Mouse (Mus musculus): Measurements from ENCODE around the gene Galnt10.

Galnt10 gene

DNA sequence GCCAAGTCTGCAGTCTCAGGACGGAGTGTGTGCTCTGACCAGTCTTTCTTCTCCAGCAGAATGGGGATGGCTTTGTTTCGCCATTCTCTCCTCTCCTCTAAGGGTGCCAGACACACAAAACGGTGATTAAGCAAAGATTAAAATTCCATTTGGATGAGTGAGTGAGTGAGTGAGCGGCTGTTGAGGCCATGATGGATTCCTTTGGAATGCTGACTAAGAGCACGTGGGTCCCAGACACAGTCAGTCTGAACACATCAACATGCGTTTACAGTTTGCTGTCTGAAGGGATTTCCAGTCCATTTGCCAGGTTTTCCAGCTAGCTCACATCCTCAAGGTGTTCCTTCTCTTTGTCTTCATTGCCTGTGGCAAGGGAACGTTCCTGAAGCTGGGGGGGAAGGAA lies 74.4 kb downstream of the Galnt10 start:
- peak; percentile 61 to 73 for DNase-seq (ENCODE audit: inconsistent age in 2 of 2, low spot score in 1 of 2)

DNA sequence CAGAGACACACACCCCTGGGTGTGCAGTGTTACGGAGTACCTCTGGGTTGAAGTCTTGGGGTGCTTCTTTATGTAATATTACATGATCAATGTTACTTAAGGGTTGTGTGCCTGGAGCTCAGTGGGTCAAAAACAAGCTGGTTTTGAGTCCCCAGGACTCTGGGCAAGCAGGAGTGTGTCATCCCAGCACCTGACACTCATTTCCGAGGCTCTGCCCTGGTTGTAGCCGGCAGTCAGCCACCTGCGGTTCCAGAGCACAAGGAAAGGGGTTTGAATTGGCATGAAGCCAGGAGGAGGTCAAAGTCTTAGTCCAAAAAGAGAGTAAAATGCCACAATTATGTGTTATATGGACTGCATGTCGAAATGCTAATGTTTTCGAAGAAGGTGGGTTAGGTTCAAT lies 74.8 kb downstream of the Galnt10 start:
- DNase-seq (ENCODE audit: inconsistent age in 2 of 2, low spot score in 1 of 2) = no peak

DNA sequence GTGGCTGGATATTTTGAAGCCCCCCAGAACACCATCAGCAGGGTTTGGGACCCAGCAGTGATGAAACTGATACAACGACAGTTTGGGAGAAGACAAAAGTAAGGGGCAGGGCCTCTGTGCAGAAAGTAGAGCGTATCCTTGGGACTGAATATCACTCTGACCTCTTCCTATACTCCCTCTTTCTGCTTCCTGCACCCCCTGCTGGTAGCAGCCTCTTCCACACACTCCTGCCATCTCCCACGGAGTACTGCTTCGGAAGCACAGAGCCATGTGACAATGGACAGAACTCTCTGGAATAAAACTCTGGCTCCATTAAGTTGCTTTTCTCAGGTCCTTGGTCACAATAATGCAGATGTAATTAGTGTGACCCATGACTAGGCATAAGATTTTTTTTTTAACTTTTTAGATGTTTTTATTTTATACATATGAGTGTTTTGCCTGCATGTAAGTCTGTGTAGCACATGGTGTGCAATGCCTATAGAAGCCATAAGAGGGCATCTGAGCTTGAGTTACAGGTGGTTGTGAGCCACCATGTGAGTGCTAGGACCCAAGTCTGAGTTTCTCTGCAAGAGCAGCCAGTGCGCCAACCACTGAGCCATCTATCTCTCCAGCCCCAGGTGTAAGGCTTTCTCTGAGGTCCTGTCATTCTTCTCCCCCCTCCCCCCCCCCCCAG lies 79.7 kb downstream of the Galnt10 start:
- DNase-seq (ENCODE audit: inconsistent age in 2 of 2, low spot score in 1 of 2) = peak; percentile 48 to 78

DNA sequence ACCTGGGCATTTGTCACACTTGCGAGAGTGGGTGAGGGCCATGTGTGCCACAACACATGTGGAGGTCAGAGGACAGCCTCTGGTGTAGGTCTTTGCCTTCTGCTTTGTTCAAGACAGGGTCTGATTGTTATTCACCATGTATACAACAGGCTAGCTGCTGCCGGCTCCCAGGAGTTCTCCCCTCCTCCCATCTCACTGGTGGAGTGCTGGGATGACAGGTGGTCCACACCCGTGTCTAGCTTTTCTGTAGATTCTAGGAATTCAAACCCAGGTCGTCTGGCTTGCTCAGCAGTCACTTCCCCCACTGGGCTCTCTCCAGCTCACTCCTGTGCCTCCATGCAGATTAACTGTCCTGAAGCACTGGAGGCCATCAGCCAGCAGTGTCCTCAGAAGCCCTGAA lies 80.7 kb downstream of the Galnt10 start:
- no peak for DNase-seq (ENCODE audit: inconsistent age in 2 of 2, low spot score in 1 of 2)

DNA sequence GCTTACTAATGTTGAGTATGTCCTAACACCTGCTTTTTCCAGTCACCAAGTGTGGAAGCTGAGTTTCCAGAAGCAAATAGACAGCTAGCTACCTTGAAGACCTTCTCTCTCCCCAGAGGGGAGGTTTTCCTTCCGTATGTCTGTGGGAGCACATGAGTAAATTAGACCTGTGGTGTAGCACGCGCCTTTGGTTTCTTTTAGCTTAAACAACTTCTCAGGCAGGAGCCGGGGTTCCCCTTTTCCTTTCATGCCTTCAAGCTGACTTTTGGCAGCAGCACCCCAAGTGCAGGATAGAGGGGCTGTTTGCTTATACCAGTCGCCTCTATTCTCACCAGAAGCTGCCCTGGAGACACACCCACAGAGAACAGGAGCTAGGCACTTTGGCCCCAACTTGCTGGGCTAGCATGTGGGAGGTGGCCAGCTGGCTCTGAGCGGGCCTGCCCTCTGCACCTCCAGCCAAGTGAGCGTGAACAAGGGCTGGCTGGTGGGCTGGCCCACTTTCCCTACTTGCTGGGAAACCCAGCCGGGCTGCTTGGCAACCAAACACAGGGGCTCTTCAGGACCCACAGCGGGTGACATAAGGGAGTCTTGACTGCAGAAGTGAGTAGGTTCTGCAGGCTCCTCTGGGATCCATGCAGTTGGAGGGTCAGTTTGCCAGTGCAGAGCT lies 82.2 kb downstream of the Galnt10 start:
- DNase-seq (ENCODE audit: inconsistent age in 2 of 2, low spot score in 1 of 2) = no peak

DNA sequence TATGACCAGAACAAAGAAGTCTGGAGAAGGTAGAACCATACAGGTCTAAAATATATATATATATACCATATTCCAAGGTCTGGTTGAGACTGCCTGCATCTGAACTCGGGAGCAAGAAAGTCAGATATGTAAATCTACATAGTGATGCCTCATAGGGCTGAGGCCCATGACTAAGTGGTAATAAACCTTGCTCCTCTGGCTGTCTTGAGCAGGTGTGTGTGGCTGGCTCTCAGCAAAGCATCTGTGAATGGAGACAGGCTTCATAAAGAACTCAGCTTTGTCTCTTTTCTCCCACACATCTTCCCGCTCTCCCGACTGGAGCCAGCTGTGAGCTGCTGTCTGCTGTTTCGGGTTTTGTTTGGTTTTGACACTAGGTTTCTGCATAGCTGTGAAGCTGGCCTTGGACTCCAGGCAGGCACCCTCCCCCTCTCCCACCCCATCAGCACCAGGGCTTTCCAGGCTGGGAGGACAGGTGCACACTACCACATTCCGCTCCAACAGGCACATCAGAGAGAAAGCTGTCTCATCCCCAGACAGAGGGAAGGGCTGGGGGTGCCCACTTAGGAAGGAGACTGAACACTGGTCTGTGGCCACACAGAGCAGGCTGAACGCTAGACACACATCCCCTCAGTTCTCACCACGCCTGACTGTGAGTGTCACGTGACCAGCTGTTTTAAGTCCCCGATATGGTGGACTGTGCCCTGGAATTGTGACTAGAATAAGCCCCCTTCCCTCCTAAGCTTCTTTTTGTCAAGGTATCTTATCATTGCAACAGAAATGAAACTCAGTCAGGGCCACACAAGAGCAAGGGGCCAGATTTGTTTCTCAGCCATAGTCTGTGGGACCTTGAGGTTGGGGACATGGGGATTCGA lies 87.4 kb downstream of the Galnt10 start:
- DNase-seq (ENCODE audit: inconsistent age in 2 of 2, low spot score in 1 of 2) = no peak

DNA sequence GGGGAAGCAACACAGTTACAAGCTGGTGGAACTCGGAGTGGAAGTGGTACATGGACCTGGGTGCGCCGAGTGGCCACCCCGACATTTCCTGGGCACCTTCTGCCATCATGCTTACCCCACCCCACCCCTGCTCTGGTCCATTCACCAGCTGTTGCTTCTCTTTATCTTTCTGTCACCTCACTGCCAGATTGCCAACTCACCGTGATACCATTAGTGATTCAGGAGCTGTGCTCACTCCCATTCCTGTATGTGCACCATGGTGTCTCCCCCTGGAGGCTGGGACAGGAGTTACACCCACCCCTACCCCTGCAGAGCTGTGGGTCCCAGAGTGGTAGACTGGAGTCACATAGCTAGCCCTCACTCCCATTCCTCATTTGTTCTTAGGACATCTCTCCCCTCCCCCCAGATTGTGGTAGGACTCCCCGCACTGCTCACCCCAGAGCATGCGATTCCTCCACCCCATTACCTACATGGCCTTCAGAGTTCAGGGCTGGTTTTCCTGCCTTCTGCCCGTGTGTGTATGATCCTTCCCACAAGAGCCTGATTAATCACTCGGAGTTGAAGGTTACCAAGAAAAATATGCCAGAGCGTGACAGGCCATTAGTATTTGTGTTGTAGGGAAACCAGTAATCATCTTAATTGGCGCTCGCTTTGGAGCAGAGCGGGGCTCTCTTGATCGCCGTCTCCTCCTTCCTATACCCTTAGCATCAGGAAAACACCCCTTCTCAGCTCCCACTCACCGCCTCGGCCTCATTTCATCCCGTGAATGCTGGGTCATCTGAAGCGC lies 102.2 kb downstream of the Galnt10 start:
- peak; percentile 46 to 82 for DNase-seq (ENCODE audit: inconsistent age in 2 of 2, low spot score in 1 of 2)

DNA sequence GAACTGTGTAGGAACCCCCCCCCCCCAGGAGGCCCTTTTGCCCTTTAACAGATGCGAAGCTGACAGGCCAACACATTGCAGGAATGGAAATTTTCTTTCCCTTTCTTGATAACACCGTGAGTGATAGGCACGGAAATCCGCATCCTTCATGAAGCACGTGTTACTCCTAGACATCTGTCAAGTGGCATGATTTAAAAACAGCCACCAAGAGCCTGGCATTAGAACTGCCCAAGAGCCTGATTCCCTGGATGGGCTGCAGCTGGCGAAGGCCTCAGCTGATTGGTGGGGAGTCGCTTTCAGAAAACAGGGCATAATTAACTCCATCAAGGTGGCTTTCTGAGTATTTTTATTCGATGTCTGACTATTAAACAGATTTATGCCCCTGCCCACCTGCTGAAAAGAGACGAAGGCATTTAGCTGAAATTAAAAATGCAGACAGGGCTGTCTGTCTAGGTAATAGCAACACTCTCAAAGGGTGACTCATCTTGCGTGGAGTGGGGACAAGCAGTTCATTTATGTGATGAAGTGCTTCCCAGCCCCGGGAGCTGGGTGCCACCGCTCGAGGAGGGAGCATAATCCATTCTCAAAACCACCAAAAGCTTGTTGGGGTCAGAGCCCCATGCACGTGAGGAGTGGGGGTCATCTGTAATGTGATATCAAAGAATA lies 108.4 kb downstream of the Galnt10 start:
- no peak for DNase-seq (ENCODE audit: inconsistent age in 2 of 2, low spot score in 1 of 2)

DNA sequence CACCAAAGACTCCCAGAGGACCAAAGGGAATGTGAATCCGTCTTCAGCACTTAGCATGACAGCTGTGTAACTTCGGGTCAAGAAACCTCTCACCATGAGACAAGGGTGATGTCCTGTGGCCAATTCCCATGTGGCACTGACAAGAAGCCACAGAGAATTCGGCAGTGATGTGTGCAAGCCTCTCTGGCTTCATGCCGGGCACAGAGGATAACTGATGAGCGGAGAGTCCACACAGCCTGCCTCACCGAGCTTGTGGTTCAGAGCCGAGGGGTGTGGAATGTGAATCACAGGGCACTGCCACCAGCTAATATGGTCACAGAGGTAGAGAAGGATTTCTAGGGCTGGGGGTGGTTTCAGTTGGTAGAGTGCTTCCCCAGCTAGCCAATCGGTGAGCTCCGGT lies 113.4 kb downstream of the Galnt10 start:
- DNase-seq (ENCODE audit: inconsistent age in 2 of 2, low spot score in 1 of 2) = no peak

DNA sequence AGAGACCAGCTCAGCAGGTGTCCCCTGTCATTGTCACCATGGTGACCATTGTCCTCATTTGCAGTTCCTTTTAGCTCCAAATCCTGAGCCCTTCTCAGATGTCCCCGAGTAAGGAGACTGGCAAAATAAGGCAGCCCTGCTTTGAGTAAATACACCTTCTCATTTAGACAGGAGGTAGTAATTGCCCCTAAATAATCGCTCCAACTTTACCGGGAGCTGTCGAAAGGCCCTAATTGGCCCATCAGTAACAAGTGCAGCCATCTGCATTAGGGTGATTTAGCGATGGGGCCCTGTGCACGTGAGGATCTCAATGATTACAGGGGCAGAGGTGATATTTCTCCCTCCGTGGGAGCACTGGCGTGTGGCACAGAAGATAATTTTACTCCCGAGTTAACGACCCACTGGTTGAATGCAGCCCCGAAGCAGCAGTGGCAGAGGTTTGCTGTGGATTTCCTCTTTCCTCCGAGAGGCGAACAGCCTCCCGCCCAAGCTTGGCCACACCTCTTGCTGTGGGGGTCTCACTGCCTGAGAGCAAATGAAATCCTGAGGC lies 115.3 kb downstream of the Galnt10 start:
- DNase-seq (ENCODE audit: inconsistent age in 2 of 2, low spot score in 1 of 2) = no peak

DNA sequence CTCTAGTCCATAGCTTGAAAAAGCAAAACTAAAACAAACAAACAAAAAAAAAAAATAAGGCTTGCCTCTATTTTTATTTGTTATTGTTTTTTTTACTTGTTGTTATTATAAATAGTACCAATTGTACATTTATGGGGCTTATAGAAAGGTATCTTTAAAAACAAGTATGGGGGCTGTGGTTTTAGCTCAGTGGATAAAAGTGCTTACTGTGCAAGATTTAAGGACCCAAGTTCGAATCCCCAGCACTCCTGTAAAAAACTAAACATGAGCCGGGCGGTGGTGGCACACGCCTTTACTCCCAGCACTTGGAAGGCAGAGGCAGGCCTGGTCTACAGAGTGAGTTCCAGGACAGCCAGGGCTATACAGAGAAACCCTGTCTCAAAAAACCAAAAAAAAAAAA lies 116.1 kb downstream of the Galnt10 start:
- no peak for DNase-seq (ENCODE audit: inconsistent age in 2 of 2, low spot score in 1 of 2)

DNA sequence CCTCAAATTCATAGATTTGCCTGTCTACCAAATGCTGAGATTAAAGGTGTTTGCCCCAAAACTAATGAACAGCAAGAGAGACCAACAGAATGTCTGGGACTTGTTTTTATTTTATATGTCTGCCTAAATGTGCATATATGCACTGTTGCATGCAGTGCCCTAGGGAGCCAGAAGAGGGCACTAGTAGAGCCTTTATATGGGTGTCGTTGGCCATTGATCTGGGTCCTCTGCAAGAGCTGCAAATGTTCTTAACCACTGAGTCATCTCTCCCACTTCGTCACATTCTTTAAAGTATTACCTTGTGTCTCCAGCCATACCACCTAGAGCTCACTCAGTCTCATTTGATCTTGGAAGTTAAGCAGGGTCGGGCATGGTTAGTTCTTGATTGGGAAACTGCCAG lies 118.9 kb downstream of the Galnt10 start:
- DNase-seq (ENCODE audit: inconsistent age in 2 of 2, low spot score in 1 of 2) = no peak

DNA sequence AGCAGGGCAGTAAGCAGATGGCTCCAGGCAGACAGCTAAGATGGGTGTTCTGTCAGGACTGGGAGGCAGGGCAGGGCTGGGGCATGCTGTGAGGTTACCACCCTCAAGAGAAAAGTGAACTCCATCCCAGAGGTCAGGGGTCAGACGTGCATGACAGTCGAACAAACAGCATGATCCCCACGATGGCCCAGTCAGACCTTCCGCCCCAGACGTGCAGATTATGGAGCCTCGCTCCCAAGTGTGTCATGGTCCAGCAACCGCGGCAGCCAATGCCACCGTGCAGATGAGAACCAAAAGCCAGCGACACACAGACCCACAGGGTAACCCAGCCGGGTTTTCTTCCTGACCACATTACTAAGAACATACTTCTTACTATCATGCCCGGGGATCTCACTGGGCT lies 121.4 kb downstream of the Galnt10 start:
- no peak for DNase-seq (ENCODE audit: inconsistent age in 2 of 2, low spot score in 1 of 2)

DNA sequence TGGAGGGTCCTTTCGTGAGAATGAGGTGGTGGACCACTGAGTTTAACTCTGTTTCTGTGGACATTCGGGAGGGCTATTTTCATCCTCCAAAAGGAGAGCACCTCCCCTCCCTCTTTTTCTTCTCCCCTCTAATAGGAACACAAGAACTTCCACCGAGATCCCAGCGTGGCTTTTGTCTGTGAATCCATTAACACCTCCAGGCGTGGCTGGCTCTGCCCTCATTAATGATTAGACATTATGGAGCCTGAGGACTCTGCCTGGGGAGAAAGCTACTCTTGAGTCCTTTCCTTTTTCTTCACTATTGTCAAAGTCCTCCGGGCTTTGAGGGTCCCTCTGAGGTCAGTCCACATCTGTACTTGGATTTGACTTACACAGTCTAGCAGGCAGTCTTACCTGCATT lies 121.9 kb downstream of the Galnt10 start:
- DNase-seq (ENCODE audit: inconsistent age in 2 of 2, low spot score in 1 of 2) = no peak

DNA sequence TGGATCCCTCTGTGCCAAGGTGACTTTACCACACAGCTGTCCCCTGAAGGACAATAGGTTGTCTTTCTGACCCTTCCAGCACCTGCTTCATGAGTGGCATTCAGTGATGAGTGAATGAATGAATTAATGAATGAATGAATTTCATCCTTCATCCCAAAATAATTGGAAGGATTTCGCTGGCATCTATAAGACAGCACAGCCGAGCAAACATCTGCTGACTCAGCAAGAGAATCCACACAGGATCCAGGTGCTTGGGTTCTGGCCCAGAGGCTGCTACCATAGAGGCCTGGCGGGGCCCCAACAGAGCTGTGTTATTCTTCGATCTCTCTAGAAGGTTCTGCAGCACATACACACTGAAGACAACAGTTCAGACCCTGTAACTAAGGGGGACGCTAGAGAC lies 125.5 kb downstream of the Galnt10 start:
- no peak for DNase-seq (ENCODE audit: inconsistent age in 2 of 2, low spot score in 1 of 2)

DNA sequence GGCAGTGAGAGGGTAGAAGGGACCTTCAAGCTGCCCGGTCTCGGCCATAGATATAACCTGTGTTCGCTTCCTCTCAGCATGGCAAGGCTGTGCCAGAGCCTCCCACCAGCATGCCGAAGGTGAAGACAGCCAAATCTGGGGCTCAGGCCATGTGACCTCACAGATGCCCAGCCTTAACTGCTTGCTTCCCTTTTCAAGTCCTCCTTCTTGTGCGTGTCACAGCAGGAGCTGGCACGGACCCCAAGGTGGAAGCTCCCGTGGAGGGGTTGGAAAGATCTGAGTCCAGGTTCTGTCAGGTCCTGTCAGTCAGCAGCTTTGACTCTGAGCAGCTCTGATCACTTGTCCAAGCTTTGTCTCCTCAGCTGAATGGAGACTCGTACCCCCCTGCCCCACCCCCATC lies 126.4 kb downstream of the Galnt10 start:
- no peak for DNase-seq (ENCODE audit: inconsistent age in 2 of 2, low spot score in 1 of 2)

DNA sequence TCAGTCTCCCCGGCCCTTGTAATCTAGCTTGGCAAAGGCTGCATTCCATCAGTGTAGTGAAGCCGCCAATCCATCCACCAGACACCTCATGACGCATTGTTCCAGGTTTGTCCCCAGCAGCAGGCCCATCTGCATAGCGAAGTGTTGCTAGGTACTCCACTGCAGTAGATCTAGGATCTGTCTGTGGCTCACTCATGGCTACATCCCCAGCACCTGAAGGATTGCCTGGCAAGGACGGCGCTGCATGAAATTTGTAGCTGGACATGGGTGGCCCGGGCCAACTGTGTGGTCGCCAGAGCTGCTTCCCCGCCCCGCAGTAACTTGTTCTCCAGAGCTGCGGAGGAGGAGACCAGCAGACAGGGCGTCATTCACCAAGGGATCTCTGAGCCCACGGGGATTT lies 128.2 kb downstream of the Galnt10 start:
- DNase-seq (ENCODE audit: inconsistent age in 2 of 2, low spot score in 1 of 2) = no peak

DNA sequence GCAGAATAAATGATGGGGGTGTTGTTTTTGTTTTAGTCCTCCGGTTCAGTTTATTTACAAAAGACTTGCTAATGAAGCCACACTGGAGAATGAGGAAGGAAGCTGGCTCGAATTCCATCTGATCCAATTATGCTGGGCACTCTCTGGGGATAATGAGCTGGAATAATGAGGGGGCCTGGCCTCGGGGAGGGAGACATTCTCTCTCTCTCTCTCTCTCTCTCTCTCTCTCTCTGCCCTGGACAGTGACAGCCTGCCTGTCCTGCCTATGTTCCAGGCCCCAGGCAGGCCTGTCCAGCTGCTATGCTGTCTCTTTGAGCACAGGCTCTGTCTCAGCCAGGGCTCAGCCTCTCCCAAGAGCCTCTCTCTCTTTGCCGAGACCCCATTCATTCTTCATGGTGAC lies 128.7 kb downstream of the Galnt10 start:
- DNase-seq (ENCODE audit: inconsistent age in 2 of 2, low spot score in 1 of 2) = no peak

DNA sequence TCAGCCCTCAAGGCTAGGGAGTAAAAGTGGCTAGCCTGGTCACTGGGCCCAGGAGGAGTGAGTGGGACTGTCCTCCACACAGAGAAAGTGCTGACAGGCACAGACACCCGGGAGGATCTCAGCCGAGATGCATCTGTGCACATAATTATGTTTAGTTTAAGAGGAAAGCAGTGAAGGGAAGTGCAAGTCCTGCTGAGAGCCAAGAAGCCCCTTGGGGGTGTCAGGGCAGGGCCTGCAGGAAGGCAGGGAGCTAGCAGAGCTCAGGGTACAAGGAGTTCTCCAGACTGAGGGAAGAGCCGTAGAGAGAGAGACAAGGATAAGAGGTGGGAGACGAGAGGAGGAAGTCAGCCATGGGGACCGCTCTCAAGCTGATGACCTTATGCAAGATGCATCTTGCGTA lies 130.6 kb downstream of the Galnt10 start:
- no peak for DNase-seq (ENCODE audit: inconsistent age in 2 of 2, low spot score in 1 of 2)

DNA sequence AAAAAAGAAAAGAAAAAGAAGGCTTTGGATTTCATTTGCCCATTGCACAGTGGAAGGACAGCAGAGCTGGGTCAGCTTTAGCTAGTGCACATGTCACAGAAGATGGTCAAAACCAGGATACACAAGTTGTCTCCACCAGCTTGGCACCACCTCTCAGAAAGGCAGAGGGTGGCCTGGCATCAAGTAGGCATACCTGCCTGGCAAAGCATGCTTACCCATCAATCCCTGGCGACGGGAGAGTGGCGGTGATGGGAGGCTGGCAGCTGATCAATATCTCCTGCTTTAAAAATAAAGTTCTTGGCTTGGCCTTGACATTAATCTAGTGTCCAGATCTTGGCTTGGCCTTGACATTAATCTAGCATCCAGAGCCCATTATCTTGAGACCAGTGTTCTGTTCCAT lies 131.3 kb downstream of the Galnt10 start:
- DNase-seq (ENCODE audit: inconsistent age in 2 of 2, low spot score in 1 of 2) = peak in 1 of 2 experiments; percentile 52
